Mouse (Mus musculus) thymus, postnatal 14 days (tissue): ENCODE results near the gene Eif2b4.
A peak's percentile ranks its signal among the peaks of the same experiment; 100 is the strongest.

Source experiments
- DNase-seq: peaks from one replicate; pipeline ENCODE4 v3.0.0; 2021

Gene Eif2b4

GRCm38 (mm10) chr5:31153516-31154151, 39.6 kb downstream of the Eif2b4 start:
- DNase-seq: peak; percentile 5

DNA sequence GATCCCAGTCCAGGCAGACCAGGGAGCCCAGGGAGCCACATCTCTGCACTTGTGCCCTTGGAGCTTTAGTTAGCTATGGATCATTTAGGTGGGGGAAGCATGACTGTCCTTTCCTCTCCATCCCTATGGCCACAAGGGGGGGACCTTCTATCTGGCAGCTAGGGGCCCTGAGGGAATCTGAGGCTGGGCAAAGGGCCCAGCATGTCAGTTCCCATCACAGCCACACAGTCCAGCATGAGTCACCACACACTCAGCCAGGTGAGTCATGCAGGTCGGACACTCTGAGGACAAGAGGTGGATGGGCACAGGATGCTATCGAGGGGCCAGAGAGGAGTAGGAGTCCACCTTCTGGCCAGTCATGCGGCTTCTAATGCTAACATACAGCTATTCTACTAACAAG, 41.5 kb downstream of the Eif2b4 start:
- no peak for DNase-seq

DNA sequence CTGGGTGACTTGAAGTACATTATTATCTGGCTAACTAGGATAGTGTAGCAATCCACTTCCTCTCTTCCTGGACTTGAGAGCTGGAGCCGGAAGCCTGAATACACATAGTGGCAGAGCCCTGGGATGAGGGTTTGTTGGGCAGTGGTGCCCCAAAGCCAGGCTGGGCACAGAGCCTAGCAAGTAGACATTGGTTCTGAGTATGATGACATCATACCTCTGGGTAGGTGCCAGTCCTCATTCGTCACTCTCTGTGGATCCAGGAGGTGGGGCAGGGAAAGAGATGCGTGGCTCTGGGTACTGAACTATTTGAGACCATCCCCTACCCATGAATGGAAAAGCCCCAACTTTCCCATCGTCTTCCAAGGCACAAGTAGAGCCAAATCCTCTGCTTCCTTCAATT, 43.4 kb downstream of the Eif2b4 start:
- DNase-seq: no peak

DNA sequence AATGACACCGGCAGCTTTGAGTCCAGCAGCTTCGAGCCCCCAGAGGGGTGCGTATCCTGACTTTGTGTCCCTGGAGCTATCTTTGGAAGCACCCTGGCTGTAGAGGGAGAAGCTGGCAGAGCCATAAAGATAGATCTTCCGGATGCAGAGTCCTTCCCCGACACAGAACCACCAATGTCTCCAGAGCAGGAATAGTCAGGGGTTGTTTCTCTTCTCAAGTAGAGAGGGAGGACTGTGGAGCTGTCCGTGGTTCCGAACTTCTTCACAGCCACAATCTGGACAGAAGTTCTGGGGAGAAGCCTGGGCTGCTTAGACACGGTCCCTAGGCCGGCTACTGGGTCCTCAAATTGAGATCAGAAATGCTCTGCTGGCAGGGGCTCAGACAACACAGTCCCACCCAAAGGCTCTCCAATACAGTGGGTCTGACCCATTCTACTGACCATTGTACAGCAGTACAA, 54.2 kb downstream of the Eif2b4 start:
- no peak for DNase-seq

- no peak for DNase-seq
These were observed 54.8 kb downstream of the Eif2b4 start, which contains the start of gene Ucn for GRCm38 (mm10) chr5:31138241-31138967. Gene Ucn, minus strand, starts transcription at chr5:31138829.

DNA sequence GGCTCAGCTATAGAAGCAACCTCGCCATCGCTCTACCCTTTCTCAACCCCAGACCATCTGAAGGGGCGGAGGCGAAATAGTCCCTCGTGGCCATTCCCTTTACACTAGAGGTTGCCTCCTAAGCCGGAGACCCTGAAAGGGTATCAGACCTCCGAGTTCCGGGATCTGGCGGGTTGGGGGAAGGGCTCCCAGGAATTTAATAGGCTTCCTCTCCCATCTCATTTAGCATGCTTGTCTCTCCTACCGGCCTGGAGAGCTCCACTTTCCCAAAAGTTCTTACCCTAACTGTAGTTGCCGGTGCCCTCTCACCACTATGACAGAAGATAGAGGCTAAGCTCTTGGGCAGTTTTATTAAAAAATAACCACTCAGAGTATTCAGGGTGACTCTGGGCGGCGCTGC, 55.6 kb downstream of the Eif2b4 start:
- DNase-seq: no peak
